Mouse (Mus musculus) thymus, postnatal 4 days (tissue): ENCODE results near the gene Slc47a2.
"Not testable (repeated sequence)": the region's sequence is repeated elsewhere in the genome, so short reads cannot be mapped to it uniquely, and the experiment has no call there.

ENCODE experiments used
- DNase-seq: peaks from one replicate; pipeline ENCODE4 v3.0.0; 2021

Gene Slc47a2

GRCm38 (mm10) chr11:61341233-61341632 is 1.4 kb downstream of the Slc47a2 start:
- DNase-seq = no peak

- DNase-seq = no peak
Observed at GRCm38 (mm10) chr11:61340374-61340773, 2.3 kb downstream of the Slc47a2 start.

DNA sequence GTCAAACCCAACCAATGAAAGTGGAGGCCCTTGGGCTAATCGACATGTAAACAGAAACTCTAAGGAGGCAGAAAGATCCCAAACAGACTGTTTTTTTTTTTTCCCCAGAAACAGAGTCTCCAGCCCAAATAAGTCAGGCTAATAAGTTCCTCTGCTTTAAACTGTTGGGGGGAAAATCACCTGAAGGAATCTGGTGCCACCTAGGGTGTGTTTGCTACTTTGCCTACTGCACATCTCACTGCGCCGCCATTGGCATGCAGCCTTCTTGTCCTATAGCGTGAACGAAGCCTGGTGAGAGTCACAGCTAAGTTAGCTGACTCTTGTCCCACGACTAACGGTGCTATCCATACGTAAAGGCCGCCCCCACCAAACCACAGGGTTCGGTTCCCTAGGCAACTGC is 5.1 kb downstream of the Slc47a2 start:
- DNase-seq = peak; percentile 58

DNA sequence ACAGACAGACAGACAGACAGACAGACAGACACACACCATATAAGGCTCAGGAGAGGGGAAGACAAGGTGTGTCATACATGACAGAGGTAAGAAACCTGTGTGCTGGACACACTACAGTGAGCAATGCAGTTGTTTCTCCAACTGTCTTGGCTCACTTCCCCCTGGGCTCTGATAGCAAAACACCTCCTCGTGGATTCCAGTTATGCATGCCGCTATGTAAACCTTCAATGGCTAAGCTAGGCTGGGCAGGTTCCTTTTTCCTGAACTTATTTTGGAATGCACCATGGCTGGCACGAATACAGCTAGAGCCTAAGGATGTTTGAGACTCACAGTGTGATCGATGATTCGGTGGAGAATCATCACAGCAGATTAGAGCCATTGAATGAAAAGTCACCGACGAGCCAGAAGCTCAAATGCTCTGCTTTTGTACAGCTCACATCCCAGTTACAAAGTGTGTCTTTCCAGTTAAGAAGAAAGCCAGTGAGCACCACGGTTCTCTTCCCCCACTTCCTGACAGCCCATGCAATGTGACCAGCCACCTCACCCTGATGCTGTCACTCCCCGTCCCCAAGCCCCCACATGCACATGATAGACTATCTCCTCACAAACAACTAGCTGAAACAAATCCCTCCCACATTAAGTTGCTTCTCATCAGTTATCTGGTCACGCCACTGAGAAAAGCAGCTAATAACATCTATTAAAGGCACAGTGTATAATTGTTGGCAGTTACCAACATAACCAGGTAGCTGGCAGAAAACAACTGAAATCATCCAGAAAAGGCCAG is 21.6 kb downstream of the Slc47a2 start:
- DNase-seq = no peak

DNA sequence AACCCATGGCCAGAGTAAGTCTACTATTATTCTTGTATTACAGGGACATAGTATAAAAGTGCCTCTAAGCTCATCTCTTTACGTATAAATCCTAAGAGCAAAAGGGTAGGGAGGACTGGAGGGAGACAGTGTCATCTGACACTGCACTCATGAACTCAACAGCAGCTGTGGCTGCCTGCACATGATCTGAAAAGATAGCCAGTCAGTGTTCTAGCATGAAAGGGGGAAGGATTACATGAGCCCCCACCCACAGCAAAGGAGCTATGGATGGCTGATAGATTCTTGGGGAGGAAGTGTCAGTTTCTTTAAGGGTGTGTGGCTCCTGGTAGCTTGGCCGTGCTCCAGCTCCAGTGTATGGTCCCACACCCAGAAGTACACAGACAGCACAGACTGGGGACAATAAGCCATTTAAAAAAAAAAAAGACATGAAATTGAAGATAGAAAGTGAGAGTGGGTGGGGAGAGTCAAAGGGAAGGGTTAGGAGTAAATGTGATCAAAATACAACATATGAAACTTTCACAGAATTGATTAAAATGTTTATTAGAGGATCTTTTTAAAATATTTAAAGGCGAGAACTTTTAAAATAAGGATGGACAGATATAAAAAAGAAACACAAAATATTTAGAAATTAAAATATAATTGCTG is 22.6 kb downstream of the Slc47a2 start:
- DNase-seq = peak; percentile 15

DNA sequence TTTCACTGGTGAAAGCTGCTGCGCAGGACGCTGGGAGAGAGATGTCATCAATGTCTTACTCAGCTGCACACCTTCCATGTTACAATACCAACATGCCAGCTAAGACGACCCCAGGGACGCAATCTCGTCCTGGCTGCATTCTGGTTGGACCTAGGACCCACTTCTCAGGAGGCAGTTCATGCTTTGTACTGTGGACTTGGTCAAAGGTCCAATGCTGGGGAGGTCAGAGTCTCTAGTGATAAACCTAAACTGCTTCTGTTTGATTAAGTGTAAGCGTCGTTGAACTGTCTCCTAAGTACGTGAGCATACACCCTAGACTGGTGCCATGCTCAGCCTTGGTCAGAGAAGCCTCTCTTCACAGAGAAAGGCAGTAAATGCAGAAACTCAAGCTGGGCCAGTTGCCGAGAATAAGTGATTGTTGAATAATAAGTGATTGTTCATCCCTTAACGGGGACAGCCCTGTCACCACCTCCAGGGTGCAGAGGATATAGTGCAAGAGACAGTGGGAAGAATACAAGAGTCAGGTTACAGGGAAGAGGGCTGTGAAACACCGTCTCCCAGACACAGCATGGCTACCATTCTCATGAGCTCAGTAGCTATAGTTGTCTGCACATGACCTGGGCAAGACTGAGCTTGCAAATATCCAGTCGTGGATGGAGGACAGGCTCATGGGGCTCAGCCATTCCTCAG is 23.3 kb downstream of the Slc47a2 start:
- DNase-seq = peak; percentile 30

- no peak for DNase-seq
Observed at GRCm38 (mm10) chr11:61316864-61317263, 25.8 kb downstream of the Slc47a2 start.

- DNase-seq = peak; percentile 55
Observed at GRCm38 (mm10) chr11:61310321-61310720, 32.3 kb downstream of the Slc47a2 start.

GRCm38 (mm10) chr11:61309831-61310230 is 32.8 kb downstream of the Slc47a2 start:
- DNase-seq = peak; percentile 71

GRCm38 (mm10) chr11:61307795-61308194 is 34.9 kb downstream of the Slc47a2 start:
- DNase-seq = peak; percentile 51

GRCm38 (mm10) chr11:61305377-61305776 is 37.3 kb downstream of the Slc47a2 start:
- peak; percentile 76 for DNase-seq

GRCm38 (mm10) chr11:61304535-61304934 is 38.1 kb downstream of the Slc47a2 start:
- DNase-seq = not testable (repeated sequence)

- DNase-seq = no peak
Observed at GRCm38 (mm10) chr11:61300716-61301392, 41.8 kb downstream of the Slc47a2 start.

DNA sequence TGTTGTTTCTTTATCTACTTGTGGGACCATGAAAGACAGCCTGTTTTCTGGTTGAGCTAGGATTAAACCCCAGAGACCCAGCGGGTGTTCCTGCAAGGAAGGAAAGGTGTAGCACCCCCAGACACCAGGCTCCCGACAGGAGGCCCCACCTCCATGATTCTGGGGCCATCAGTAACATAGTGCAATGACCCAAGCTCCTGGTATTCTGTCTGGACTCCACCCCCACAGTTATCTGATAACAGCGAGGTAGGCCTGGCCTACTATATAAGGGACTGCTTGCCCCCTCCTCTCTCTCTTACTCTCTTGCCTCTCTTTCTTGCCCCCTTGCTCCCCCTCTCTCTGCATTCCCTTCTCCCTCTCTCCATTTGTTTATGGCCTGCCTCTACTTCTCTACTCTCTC is 42.5 kb downstream of the Slc47a2 start:
- DNase-seq = no peak

DNA sequence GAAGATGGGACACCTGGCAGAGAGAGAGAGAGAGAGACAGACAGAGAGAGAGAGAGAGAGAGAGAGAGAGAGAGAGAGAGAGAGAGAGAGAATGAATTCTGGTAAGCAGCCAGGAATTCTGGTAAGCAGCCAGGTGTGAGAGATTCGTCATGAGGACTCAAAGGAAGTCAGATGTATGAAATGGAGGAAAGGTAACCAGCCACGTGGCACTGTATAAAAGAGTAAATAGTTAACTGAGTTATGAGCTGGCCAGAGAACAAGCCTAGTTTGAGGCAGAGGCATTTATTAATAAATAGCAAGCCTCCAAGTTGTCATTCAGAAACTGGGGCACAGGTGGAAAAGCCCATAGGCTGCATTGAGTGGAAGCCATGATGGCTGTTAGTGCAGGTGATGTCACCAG is 44.8 kb downstream of the Slc47a2 start:
- no peak for DNase-seq

- no peak for DNase-seq
Observed at GRCm38 (mm10) chr11:61297326-61297725, 45.3 kb downstream of the Slc47a2 start.

DNA sequence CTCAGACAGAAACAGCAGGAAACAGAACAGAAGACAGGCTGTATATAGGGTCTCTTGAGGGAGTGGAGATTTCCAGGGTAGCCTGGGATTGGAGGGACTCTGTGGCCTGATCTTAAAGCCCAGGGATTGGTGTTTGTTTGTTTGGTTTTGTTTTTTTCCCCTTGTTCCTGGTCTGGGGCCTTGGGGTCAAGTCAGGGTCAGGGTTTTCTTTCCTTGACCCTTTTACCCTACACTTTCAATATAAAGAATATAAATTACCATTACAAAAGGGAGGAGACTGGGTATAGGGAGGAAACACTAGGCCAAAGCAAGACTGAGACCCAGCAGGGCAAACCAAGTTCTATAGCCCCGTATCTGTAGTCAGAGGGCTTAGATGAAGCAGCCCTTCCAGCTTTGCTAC is 46.1 kb downstream of the Slc47a2 start:
- no peak for DNase-seq

GRCm38 (mm10) chr11:61295556-61295955 is 47.1 kb downstream of the Slc47a2 start:
- no peak for DNase-seq

- DNase-seq = no peak
Observed at GRCm38 (mm10) chr11:61294431-61294830, 48.2 kb downstream of the Slc47a2 start.

- no peak for DNase-seq
Observed at GRCm38 (mm10) chr11:61293251-61293650, 49.4 kb downstream of the Slc47a2 start.

GRCm38 (mm10) chr11:61284323-61284722 is 58.3 kb downstream of the Slc47a2 start:
- DNase-seq = no peak

DNA sequence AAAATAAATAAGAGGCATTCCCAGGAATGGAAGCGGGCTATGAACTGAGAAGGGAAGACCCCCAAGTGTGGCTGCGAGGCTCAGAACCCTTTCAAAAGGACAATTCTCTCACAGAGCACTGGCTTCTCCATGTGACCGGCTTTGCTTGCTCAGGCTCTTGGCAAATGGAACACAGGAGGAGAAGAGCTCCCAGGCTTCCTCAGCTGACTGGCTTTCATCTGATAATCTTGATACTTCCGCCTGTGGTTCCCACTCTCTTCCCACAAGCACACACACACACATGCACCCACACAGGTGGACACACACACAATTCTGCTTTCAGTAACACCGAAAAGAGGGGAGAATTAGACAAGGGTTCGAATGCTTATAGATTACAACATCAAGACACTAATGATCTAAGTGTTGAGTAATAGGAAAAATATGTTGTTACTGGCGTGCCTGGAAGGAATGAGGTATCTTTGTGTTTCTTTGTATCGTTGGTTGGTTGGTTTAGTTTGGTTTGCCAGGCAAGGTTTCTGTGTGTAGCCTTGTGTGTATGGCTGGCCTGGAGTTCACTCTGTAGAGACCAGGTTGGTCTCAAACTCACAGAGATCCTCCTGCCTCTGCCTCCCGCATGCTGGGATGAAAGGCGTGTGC is 59.1 kb downstream of the Slc47a2 start:
- no peak for DNase-seq
